Mouse (Mus musculus) mouse trophoblast stem cell (cell line): Measurements from ENCODE around the gene Cox15.

Experiments
- in situ Hi-C, 2 experiments: fragments of 300-500 bp; cut with MseI, MboI; formaldehyde crosslinking; loops; 2 replicates in 1 of 2; 3 replicates in 1 of 2; pipeline ENCODE4 v1.15.1; 2025

The Cox15 gene

DNA sequence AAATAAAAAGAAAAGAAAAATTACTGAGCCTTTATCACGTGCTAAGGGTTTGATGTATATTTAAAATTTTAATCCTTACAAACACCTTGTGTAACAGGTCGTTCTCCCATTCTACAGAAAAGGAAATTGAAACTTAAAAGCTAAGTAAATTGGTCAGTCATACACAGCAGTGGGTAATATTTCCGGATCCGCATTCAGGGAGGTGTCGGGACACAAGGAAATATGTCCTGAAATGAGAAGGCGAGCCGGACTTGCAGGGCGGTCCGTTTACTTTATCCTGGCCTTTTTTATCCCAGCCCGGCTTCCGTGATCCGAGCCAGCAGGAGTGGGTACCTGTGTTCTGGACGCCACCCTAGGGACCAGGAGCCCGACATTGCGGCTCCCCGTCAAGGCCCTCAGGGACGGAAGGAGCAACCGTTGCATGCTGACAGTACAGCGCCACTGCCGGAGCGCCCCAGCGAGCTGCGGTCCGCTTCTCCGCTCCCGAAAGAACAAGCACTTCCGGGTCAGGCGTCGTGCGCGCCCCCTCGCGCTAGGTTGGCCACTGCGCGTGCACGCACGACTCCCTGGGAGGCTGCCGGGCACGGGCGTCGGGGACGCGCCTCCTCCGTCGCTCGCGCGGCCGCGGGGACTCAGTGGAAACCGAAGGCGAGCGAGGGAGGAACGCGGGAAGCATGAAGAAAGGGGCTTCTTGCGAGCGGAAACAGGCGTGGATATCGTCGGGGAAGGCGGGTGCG lies at the start of gene Cox15, which contains the start of gene Cutc:
Gene Cox15 (minus strand): TSS at position 512 of the 737 bp plus-strand sequence.
Gene Cutc (plus strand): TSS at position 508 of the 737 bp plus-strand sequence.
- in situ Hi-C loops, result no loop called here

GRCm38 (mm10) chr19:43801427-43802051 lies 48.7 kb upstream of the Cox15 start:
- in situ Hi-C loops, result no loop called here

DNA sequence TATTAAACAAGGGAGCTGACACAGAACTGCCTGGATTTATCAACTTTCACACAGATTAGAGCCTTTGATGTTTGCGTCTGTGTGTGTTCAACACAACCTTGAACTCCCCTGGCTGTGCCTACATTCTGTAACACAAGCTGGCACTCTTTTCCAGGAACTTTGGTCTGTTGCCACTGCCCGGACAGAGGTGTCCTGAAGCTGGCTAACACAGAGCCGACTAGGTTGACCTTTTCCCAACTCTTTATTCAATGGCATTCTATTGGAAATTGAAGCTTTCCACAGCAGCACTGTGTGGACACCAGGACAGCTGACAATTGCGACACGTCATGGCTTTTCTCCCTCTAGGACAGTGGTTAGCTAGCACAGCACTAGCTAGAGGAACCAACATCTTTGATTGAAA lies 44.4 kb upstream of the Cox15 start:
- in situ Hi-C loops, result no loop called here

- in situ Hi-C loops, result no loop called here
Measured at GRCm38 (mm10) chr19:43795511-43795910, 42.7 kb upstream of the Cox15 start.

DNA sequence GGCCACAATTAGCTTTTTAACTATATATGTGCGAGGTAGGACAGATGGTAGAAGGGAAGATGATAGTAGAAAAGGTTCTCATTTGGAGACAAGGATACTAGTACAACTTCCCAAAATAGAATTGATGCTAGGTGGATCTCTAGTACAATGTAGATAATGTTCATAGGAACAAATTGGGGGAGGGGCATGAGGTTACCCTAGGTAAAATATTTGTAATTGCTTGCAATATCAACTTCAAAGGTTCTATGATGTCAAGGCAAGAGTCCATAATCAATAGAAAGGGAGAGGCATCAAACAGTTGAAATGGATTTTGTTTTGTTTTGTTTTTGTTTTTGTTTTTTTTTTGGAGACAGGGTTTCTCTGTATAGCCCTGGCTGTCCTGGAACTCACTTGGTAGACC lies 41.2 kb upstream of the Cox15 start:
- in situ Hi-C loops, result no loop called here

- in situ Hi-C loops, result no loop called here
Measured at GRCm38 (mm10) chr19:43792537-43792936, 39.7 kb upstream of the Cox15 start.

GRCm38 (mm10) chr19:43789817-43790216 lies 37.0 kb upstream of the Cox15 start:
- in situ Hi-C loops, result no loop called here

- in situ Hi-C loops, result no loop called here
Measured at GRCm38 (mm10) chr19:43786249-43787026, 33.6 kb upstream of the Cox15 start.

GRCm38 (mm10) chr19:43784761-43785160 lies 32.0 kb upstream of the Cox15 start:
- in situ Hi-C loops, result no loop called here

DNA sequence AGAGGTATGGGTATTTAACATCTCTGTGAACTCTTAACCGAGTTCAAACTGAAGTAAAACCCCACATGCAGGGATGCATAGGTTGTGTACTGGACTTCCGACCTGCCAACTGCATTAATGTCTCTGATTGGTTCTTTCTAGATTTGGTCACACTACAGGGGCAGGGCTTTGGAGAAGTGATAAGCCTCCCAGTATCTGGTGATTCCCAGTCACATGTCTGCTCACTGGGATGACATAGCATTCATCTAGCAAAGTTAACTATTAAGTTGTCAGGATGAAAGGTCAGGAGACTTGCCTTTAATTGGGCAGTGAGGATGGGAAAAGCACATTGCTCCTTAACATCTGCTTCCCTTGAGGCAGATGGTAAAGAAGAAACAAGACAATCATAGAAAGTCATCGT lies 29.2 kb upstream of the Cox15 start, which contains the start of gene Abcc2:
Gene Abcc2 (plus strand): TSS at position 213 of the 400 bp plus-strand sequence.
- in situ Hi-C loops, result no loop called here

GRCm38 (mm10) chr19:43780391-43780790 lies 27.6 kb upstream of the Cox15 start:
- in situ Hi-C loops, result no loop called here

- in situ Hi-C loops, result no loop called here
Measured at GRCm38 (mm10) chr19:43777308-43777707, 24.5 kb upstream of the Cox15 start.

DNA sequence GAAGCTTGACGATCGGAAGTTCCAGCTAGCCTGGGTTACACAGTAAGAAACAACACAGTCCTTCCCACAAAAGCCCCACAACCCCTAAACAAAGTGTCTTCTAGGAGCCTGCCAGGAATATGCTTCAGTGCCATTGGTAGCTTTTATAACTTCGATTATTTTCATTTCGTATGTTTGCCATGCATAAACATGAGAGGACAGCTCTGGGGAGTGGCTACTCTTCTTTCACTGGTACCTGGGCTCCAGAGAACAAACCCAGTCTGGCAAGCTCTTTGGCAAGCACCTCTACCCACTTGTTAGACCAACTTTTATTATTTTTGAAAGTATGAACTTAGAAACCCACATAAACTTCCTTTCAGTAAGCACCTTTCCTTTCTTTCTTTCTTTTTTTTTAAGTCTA lies 23.8 kb upstream of the Cox15 start:
- in situ Hi-C loops, result no loop called here

- in situ Hi-C loops, result no loop called here
Measured at GRCm38 (mm10) chr19:43775433-43775832, 22.6 kb upstream of the Cox15 start.

DNA sequence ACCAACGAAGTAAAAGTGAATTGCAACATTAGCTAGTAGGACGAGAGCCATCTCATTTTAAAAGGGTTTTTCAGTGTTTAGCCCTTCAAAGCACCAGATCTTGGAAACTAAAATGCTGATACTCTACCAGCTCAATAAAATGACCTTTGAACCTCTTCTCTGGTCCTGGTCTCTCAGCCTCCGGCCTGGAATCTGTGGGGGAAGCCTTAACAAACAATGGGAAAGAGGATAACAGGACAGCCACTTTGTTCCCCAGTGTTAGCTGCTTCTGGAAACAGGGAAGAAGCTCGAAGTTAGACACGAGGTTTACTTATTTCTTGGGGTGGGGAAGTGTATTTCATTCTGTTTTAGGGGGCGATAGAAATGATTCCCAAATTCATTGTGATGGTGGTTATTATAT lies 19.5 kb upstream of the Cox15 start:
- in situ Hi-C loops, result no loop called here

DNA sequence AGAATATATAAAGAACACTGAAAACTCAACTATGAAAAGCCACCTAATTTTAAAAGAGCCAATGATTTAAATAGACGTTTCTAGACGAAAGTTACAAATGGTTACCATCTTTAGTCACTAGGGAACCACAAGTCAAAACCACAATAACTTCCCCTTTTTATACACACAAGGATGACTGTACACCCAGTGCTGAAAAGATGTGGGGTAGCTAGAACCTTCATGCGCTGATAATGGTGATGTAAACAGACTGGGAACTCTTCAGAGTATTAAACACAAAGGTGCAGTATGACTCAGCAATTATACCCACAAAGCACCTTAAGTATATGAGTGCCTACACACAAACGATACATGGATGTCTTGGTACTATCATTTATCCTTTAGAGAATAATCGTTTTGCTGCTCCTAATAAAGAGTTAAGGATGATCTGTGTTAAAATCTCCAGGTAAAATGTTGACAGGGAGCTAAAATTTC lies 18.7 kb upstream of the Cox15 start:
- in situ Hi-C loops, result no loop called here

DNA sequence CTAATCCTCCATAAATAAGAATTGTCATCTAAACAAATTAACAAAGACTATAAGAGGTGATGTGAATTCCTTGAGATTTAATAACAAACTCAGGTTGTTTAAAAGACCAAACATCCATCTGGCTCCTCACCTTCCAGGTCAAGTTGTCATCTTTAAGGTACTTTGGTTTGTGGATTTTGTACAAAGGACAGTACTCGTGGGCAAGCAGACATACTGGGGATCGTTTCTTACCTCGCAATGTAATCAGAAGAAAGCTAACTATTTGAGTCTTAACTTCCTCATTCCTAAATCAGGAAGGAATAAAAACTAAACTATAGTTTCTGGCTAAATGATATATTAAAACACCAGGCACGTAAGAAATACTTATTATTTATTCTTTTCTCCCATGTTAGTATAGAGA lies 17.8 kb upstream of the Cox15 start:
- in situ Hi-C loops, result no loop called here

- in situ Hi-C loops, result no loop called here
Measured at GRCm38 (mm10) chr19:43769366-43769960, 16.7 kb upstream of the Cox15 start.

DNA sequence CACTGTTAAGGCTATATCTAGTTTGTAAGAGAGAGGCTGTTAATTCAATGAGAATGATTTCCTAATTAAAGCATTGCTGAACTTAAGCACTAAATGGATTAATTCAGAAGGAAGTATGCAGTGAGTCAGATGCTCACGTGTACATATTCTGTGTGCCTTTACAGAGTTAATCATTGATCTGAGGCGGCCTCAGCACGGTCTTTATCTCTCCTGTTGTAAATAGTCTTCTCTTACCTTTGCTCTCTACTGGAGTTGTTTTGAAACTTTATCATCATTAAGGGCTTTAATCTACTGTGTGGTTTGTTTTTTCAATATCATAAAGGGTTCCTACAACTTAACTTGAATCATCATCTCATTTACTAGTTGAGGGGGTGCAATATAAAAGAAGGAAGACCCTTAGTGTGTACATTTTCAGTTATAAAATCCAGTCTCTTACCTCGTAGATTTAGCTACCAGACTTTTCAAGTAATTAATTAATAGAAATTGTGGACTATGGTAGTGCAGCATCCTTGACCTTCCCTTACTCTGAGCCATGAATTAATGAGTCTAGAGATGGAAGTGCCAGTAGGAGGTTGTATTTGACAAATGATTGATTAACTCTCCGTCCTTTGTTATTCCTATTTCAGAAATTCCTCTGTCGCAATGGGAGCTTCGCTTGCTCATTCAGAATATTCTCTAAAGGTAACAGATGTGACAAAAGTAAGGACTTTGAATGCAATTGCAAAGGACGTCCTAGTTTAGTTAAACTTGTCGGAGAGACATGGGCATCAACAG lies 14.9 kb upstream of the Cox15 start:
- in situ Hi-C loops, result no loop called here

- in situ Hi-C loops, result no loop called here
Measured at GRCm38 (mm10) chr19:43766451-43766850, 13.7 kb upstream of the Cox15 start.

- in situ Hi-C loops, result no loop called here
Measured at GRCm38 (mm10) chr19:43762410-43762809, 9.6 kb upstream of the Cox15 start.
